Mouse (Mus musculus) spleen, adult 18-20 months (tissue): Measurements from ENCODE around the gene Nsun3.
"Not testable (repeated sequence)": the region's sequence is repeated elsewhere in the genome, so short reads cannot be mapped to it uniquely, and the experiment has no call there.

Source experiments
- DNase-seq, 2 experiments: peaks; one replicate each; pipeline ENCODE4 v3.0.0; 2022; ENCODE audit warnings: mixed read lengths in 2 of 2

Gene Nsun3

GRCm38 (mm10) chr16:62745875-62746274, 40.7 kb downstream of the Nsun3 start:
- no peak for DNase-seq

GRCm38 (mm10) chr16:62734359-62734758, 52.3 kb downstream of the Nsun3 start:
- no peak for DNase-seq

GRCm38 (mm10) chr16:62730291-62730690, 56.3 kb downstream of the Nsun3 start:
- no peak for DNase-seq

DNA sequence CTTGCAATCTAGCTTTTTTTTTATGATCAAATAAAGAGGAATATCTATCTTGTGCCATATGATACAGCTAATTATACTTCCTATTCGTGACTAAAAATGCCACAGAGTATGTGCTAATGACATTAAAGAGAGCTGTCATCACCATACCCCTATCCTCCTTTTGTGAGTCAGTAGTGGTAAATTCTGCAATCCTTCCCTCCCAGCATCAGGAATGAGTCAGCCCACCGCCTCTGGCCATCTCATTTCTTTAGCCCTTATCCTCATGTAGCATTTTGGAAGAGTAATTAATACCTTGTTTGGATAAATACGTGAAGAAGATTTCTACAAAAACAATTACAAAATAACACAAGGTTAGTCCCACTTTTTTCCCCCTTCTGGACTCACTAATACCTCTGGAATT, 56.8 kb downstream of the Nsun3 start:
- no peak for DNase-seq

DNA sequence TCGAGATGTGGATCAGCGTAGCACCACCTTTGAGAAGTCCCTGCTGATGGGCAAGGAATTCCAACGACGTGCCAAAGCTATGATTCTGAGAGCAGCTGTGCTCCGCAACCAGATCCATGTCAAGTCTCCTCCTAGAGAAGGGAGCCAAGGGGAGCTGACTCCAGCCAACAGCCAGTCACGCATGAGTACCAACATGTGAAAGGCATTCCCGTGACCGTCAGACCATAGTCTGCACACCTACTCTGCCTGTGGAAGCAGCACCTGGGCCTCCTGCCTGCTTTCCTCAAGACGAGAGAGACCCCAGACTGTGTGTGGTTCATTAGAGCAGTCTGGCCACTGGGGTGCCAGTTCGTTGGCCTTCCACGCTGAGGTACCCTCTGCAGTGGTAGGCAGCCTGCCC, 68.4 kb downstream of the Nsun3 start:
- DNase-seq = not testable (repeated sequence)

DNA sequence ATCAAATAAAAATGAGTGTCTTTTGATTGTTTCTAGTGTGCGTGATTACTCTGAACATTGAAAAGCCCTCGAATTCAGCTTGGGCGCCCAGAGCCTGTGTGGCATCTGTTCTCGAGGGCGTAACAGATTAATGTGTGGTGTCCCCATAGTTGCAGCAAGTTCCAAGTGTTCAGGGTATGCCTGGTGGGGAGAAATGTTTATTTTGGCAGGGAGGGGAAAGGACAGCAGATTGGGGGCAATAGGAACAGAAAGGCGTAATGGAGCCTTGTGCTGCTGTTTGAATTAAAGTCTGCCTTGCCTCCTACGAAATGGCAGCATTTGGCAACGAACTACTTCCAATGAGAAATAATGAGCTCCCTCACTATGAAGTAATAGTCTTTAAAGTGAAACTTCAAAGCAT, 96.2 kb downstream of the Nsun3 start:
- DNase-seq = no peak

DNA sequence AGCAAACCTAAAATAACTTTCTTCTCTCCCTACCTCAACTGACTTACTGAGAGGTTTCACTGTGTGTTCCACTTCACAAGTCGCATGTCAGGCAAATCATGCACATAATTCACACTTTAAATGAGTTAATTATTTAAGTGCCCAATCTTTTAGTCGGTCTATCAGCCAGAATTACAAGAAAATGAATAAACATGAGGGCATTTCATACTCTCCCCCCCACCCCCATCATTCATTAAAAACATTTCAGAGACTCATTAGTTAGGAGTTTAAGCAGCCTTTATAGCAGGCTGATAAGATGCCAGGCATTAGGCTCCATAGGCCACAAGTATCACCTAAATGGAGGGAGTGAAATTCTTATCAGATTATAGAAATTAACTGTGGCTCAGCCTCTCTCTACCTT, 100.5 kb downstream of the Nsun3 start:
- no peak for DNase-seq

DNA sequence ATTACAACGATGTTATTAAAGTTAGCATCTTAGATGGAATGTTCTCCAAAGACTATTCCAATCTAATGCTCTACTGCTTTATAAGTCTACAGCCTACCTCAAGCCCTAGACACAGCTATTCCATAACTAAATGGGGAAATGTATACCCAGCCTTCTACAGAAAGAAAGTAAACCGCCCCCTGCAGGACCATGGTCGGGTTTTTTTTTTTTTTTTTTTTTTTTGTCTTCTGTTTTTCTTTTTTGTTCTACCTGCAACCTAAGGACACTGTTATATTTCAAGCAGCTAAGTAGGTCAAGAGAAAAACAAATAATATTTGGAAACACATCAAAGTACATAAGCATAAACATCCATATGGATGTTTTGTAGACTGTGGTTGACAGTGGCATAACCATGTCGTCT, 101.1 kb downstream of the Nsun3 start:
- no peak for DNase-seq
